24 mouse cellular contexts compared by ENCODE assay signal in the genomic region with DNA sequence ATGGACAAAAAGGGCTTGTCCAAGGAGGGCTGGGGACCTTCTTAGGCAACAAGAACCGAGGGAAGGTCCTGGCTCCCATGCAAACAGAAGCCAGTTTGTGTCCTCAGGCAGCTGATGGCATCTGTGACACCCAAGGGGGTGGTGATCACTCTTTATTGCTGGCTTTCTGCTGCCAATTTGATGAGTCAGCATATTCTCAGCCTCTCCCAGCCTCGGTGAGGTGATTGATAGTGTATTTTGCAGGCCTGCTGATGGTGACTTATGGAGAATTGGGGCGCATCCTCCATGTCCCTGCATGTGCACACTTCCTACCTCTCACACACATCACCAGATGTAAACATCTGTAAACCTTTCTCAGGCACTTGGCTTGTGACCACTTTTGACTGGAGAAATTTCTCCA.
A peak's percentile ranks its signal among the peaks of the same experiment; 100 is the strongest.
DNase-seq lines count a peak whose midpoint lies in the region; ATAC-seq and TF ChIP-seq lines count a peak whose summit lies in the region.
"Had no signal": no experiment of that assay in that cellular context is flagged by ENCODE, and none has a peak within 500 bp of the region (broad histone marks: within the 10 kb centered on the region; RNA-seq: fewer than 3 reads in every experiment).

No protein-coding gene starts in this region.

- no peaks in the 10 kb centered on the region for H3K4me1 ChIP-seq in limb, embryonic 12.5 days (replicated peaks)
- no peaks in the 10 kb centered on the region for H3K4me1 ChIP-seq in limb, embryonic 10.5 days
- H3K4me1 ChIP-seq in CH12.LX (ENCODE audit: control insufficient read depth in 1 of 2, insufficient read depth in 2 of 2) (no peaks in the 10 kb centered on the region), MEL (ENCODE audit: control insufficient read depth in 1 of 2, insufficient read depth in 2 of 2, low read length in 2 of 2) (no peaks in the 10 kb centered on the region)
- no peaks in the 10 kb centered on the region for H3K4me1 ChIP-seq in forebrain, embryonic 11.5 days (replicated peaks; ENCODE audit: control insufficient read depth, insufficient read depth, low read length)
- H3K4me1 ChIP-seq: heart, embryonic 10.5 days; hindbrain, embryonic 12.5 days; hindbrain, embryonic 15.5 days had no signal

- no peak overlapping the region for H3K4me3 ChIP-seq in limb, embryonic 12.5 days (replicated peaks)
- no peak overlapping the region for H3K4me3 ChIP-seq in limb, embryonic 10.5 days
- H3K4me3 ChIP-seq in CH12.LX (replicated peaks in 1 of 3; ENCODE audit: low read depth in 2 of 3, low read length in 2 of 3, poor library complexity in 1 of 3), result no peak overlapping the region
- no peak overlapping the region for H3K4me3 ChIP-seq in MEL (ENCODE audit: control insufficient read depth in 1 of 2, insufficient read depth in 1 of 2, low read depth in 2 of 2, low read length in 2 of 2)
- no peak overlapping the region for H3K4me3 ChIP-seq in forebrain, embryonic 11.5 days (ENCODE audit: low read depth, low read length)
- H3K4me3 ChIP-seq: forebrain, embryonic 10.5 days; gastrocnemius, adult 2 months; heart, adult 2 months; heart, embryonic 10.5 days; hindbrain, embryonic 12.5 days; hindbrain, embryonic 15.5 days had no signal

- no peak for TF ChIP-seq POLR2A in CH12.LX (IDR thresholded peaks at IDR 0.05; ENCODE audit: low read depth, low read length)
- no peak for TF ChIP-seq POLR2A in MEL (IDR thresholded peaks at IDR 0.05; ENCODE audit: control insufficient read depth in 1 of 2, insufficient read depth in 1 of 2, low read depth in 1 of 2, low read length in 2 of 2, poor library complexity in 1 of 2)

- TF ChIP-seq CTCF in CH12.LX (conservative IDR thresholded peaks at IDR 0.05 in 1 of 2, IDR thresholded peaks at IDR 0.05 in 1 of 2; ENCODE audit: low read depth in 2 of 2, low read length in 2 of 2) (no peak), MEL (IDR thresholded peaks at IDR 0.05 in 2 of 3, conservative IDR thresholded peaks at IDR 0.05 in 1 of 3; ENCODE audit: control insufficient read depth in 1 of 3, insufficient read depth in 1 of 3, low read depth in 2 of 3, low read length in 3 of 3, poor library complexity in 1 of 3, severe bottlenecking in 1 of 3) (no peak)

- 66% methylated on average over 3 of the region's 3 CpGs for WGBS in limb, embryonic 12.5 days
- 70% methylated on average over 3 of the region's 3 CpGs for WGBS in limb, embryonic 10.5 days
- WGBS in forebrain, embryonic 11.5 days, result 78% methylated on average over 3 of the region's 3 CpGs

- no peaks in the 10 kb centered on the region for H3K27me3 ChIP-seq in limb, embryonic 12.5 days
- H3K27me3 ChIP-seq in limb, embryonic 10.5 days (ENCODE audit: low read depth, poor library complexity, severe bottlenecking), result peaks cover 40% of the 10 kb centered on the region
- no peaks in the 10 kb centered on the region for H3K27me3 ChIP-seq in CH12.LX (replicated peaks)
- H3K27me3 ChIP-seq in MEL (ENCODE audit: control insufficient read depth in 1 of 2, insufficient read depth in 2 of 2, low read length in 2 of 2), result no peaks in the 10 kb centered on the region
- H3K27me3 ChIP-seq in forebrain, embryonic 11.5 days (ENCODE audit: control insufficient read depth, insufficient read depth, low read length), result no peaks in the 10 kb centered on the region
- H3K27me3 ChIP-seq: hindbrain, embryonic 12.5 days; hindbrain, embryonic 15.5 days; Patski had no signal

- no peaks in the 10 kb centered on the region for H3K36me3 ChIP-seq in limb, embryonic 12.5 days
- no peaks in the 10 kb centered on the region for H3K36me3 ChIP-seq in limb, embryonic 10.5 days
- H3K36me3 ChIP-seq in CH12.LX (replicated peaks in 1 of 2; ENCODE audit: control insufficient read depth in 1 of 2, insufficient read depth in 1 of 2, low read length in 1 of 2) (no peaks in the 10 kb centered on the region), MEL (ENCODE audit: control insufficient read depth in 1 of 2, insufficient read depth in 2 of 2, low read length in 2 of 2) (no peaks in the 10 kb centered on the region)
- no peaks in the 10 kb centered on the region for H3K36me3 ChIP-seq in forebrain, embryonic 11.5 days (ENCODE audit: control insufficient read depth, insufficient read depth, low read length)
- H3K36me3 ChIP-seq: forebrain, embryonic 10.5 days; heart, embryonic 10.5 days; hindbrain, embryonic 12.5 days; hindbrain, embryonic 15.5 days had no signal

- no peak for TF ChIP-seq EP300 in CH12.LX (IDR thresholded peaks at IDR 0.05; ENCODE audit: low read length)
- no peak for TF ChIP-seq EP300 in MEL (IDR thresholded peaks at IDR 0.05; ENCODE audit: low read depth in 1 of 2, low read length in 2 of 2)

- H3K9me3 ChIP-seq in limb, embryonic 12.5 days, result no peaks in the 10 kb centered on the region
- H3K9me3 ChIP-seq in limb, embryonic 10.5 days (replicated peaks), result no peaks in the 10 kb centered on the region
- H3K9me3 ChIP-seq in CH12.LX (replicated peaks; ENCODE audit: low read length) (no peaks in the 10 kb centered on the region), MEL (replicated peaks; ENCODE audit: insufficient read depth, low read length) (no peaks in the 10 kb centered on the region)
- no peaks in the 10 kb centered on the region for H3K9me3 ChIP-seq in forebrain, embryonic 11.5 days (ENCODE audit: control insufficient read depth, low read length)
- H3K9me3 ChIP-seq: forebrain, embryonic 10.5 days; heart, embryonic 10.5 days; hindbrain, embryonic 12.5 days; hindbrain, embryonic 15.5 days had no signal

- H3K79me2 ChIP-seq in CH12.LX (replicated peaks; ENCODE audit: control insufficient read depth, extremely low read depth, insufficient read depth, poor library complexity, severe bottlenecking) (no peaks in the 10 kb centered on the region), MEL (ENCODE audit: control insufficient read depth, insufficient read depth, low read length, poor library complexity) (no peaks in the 10 kb centered on the region)

- no peak for ATAC-seq in limb, embryonic 12.5 days (ENCODE audit: insufficient number of reproducible peaks, insufficient read depth, low FRiP score, low TSS enrichment, low read depth)
- no peak for ATAC-seq in forebrain, embryonic 11.5 days (replicated peaks; ENCODE audit: low FRiP score)
- ATAC-seq: forebrain, embryonic 14.5 days; forebrain, postnatal 0 days; intestine, postnatal 0 days; Patski had no signal

- H3K4me2 ChIP-seq in limb, embryonic 12.5 days, result no peak overlapping the region
- no peak overlapping the region for H3K4me2 ChIP-seq in CH12.LX (ENCODE audit: insufficient read depth, low read depth, poor library complexity, severe bottlenecking)
- H3K4me2 ChIP-seq in forebrain, embryonic 11.5 days (ENCODE audit: low read depth, low read length, severe bottlenecking), result no peak overlapping the region
- H3K4me2 ChIP-seq: hindbrain, embryonic 12.5 days; hindbrain, embryonic 15.5 days had no signal

- peak overlapping the region; percentile 70 for H3K27ac ChIP-seq in limb, embryonic 12.5 days
- H3K27ac ChIP-seq in limb, embryonic 10.5 days, result no peak overlapping the region
- H3K27ac ChIP-seq in CH12.LX (ENCODE audit: insufficient read depth, low read depth) (no peak overlapping the region), MEL (ENCODE audit: control insufficient read depth, low read depth, low read length) (no peak overlapping the region)
- no peak overlapping the region for H3K27ac ChIP-seq in forebrain, embryonic 11.5 days (ENCODE audit: low read depth, low read length)
- H3K27ac ChIP-seq: forebrain, embryonic 10.5 days; gastrocnemius, adult 2 months; heart, adult 2 months; heart, embryonic 10.5 days; hindbrain, embryonic 12.5 days; hindbrain, embryonic 15.5 days had no signal

- no peak overlapping the region for H3K9ac ChIP-seq in limb, embryonic 12.5 days (replicated peaks)
- H3K9ac ChIP-seq in CH12.LX (ENCODE audit: insufficient read depth, low read depth) (no peak overlapping the region), MEL (ENCODE audit: control insufficient read depth, low read depth, low read length, poor library complexity, severe bottlenecking) (no peak overlapping the region)
- H3K9ac ChIP-seq in forebrain, embryonic 11.5 days (ENCODE audit: low read length), result no peak overlapping the region
- H3K9ac ChIP-seq: forebrain, postnatal 0 days; hindbrain, embryonic 12.5 days; hindbrain, embryonic 15.5 days had no signal

- in situ Hi-C loops in CH12.LX (cut with MboI; ENCODE audit: low pct_ligation_motif_present, low pct_unique_long_range_greater_than_20kb, low sequenced_read_pairs), result no loop called here

- TF ChIP-seq RAD21 in CH12.LX (IDR thresholded peaks at IDR 0.05; ENCODE audit: low read depth, low read length) (no peak), MEL (IDR thresholded peaks at IDR 0.05; ENCODE audit: low read depth, low read length) (no peak)

- dilution Hi-C loops in CH12.LX (cut with MboI; ENCODE audit: extremely low pct_ligation_motif_present, extremely low pct_unique_long_range_greater_than_20kb, low sequenced_read_pairs), result no loop called here

- no peak for DNase-seq in limb, embryonic 10.5 days (ENCODE audit: low spot score)
- DNase-seq in CH12.LX (ENCODE audit: extremely low read depth) (no peak), MEL (ENCODE audit: low read depth, low spot score) (no peak)
- DNase-seq in embryo, embryonic 9.5 days (ENCODE audit: extremely low spot score), result no peak
- DNase-seq in forebrain, embryonic 11.5 days (ENCODE audit: low spot score), result no peak
- DNase-seq: adrenal gland, adult 2 months; adrenal gland, postnatal 14 days; B cell, adult 2 months; cerebellum, adult 11 months; cerebellum, adult 2 months; cerebellum, adult 9-11 months; cerebellum, postnatal 36 days; forebrain, postnatal 0 days; gastrocnemius, adult 2 months; gastrocnemius, postnatal 14 days; heart, adult 2 months had no signal

TF ChIP-seq in CH12.LX, 34 proteins besides CTCF, POLR2A, EP300 and RAD21:
- TF ChIP-seq PAX5 (IDR thresholded peaks at IDR 0.05; ENCODE audit: low read length), result no peak
- peak; percentile 84 for TF ChIP-seq MAFK (IDR thresholded peaks at IDR 0.05; ENCODE audit: insufficient replicate concordance, low read length)

TF ChIP-seq in MEL, 35 proteins besides CTCF, POLR2A, EP300 and RAD21:
- TF ChIP-seq ZKSCAN1 (IDR thresholded peaks at IDR 0.05; ENCODE audit: low read depth, low read length) (no peak), MAFK (IDR thresholded peaks at IDR 0.05; ENCODE audit: borderline replicate concordance, low read depth, low read length) (peak; percentile 75)
TF ChIP-seq in MEL: peak in this region for 1.
